Mouse (Mus musculus) NIH3T3 (cell line): Measurements from ENCODE around the gene Slc17a7.
A peak's percentile ranks its signal among the peaks of the same experiment; 100 is the strongest.
"Not testable (repeated sequence)": the region's sequence is repeated elsewhere in the genome, so short reads cannot be mapped to it uniquely, and the experiment has no call there.

ENCODE experiments used
- DNase-seq: peaks from one replicate; pipeline ENCODE4 v3.0.0-alpha.2; 2012; ENCODE audit warnings: low read depth

Slc17a7 gene

DNA sequence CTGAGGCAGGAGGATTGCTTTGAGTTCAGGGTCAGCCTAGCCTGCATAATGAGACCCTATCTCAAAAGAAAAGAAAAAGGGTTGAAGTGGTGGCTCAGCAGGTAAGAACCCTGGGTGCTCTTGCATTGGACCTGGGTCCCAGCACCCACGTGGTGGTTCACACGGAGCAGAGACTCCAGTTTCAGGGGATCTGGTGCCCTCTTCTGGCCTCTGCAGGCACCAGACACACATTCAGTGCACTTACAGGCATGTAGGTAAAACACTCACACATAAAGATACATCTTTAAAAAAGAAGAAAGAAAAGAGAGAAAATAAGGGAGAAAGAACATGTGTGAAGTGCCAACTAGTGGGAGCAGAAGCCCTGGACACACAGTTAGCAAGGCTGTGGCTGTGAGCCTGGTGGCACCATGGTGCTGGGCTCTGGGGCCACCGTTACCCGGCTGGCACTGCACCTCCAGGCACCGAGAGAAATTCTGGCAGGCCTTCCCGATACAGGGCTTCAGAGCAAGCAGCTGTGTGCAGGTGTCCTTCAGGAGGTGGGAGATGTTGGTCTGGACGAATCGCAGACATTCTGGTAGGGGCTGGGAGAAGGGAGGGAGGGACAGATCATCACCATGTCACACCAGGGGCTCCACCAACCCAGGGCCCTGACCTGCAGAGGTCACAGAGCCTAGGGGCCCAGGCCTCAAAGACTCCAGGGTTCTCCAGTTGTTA lies 30.1 kb upstream of the Slc17a7 start:
- no peak for DNase-seq

DNA sequence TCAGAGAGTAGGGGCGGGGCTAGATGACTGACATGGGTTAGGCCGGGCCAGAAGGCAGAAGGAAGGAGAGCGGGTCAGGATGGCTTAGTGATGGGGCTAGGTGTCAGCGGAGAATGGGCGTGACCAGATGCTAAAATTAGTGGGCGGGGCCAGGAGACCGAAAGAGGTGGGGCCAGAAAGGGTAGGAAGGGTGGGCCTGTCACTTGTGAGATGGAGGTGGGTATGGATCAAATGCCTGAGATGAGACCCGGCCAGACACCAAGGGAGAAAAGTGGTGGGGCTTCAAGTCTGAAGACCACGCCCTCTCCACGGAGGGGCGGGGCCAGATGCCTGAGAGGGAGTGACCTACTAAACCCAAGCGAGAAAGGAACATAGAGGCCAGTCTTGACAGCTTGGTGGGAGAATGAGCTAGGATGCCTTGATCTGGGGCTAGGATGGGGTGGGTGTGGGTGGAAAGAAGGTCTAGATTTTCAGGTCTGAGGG lies 29.2 kb upstream of the Slc17a7 start:
- DNase-seq, result peak; percentile 68

DNA sequence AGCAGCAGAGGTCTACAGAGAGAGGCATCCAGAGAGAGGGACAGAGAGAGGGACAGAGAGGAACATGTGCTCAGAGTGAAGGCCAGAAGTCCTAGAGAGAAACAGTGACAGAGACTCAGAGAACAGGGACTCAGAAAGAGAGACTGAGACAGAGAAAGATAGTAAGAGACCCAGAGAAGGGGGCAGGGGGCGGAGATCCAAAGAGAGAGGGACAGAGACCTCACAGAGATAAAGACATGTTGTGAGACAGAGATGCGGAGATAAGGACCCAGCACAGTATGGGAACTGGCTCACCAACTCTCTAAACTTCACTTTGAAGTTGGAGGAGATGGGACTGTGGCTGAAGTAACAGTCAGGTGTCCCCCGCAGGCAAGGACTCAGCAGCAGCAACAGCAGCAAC lies 28.4 kb upstream of the Slc17a7 start:
- DNase-seq, result no peak

DNA sequence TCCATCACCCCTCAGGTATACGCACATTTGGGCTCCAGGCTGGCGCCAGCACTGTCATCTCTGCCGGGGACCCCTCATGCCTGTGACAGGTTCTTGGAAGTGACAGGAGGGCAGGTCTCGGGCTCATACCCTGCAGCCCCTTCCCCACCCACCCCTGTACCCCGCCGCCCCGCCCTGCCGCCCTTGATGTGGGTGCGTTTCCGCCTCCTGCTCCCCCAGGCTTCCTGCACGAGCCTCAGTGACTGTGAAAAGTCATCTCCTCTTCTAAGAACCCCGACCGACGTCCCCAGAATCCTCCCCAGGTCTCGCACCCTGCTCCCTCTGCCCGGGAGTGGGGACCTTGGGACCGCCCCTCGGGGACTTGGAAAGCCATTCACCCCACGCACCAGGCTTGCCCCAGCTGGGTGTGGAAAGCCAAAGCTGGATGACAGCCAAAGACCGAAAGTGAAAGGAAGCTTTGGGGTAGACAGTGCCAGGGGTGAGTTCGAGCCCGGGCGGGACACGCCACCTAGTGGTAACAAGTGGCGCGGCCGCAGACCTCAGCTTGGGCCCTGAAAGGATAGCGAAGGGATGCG lies 27.7 kb upstream of the Slc17a7 start, which contains the start of the genes Gm45713 and Flt3l:
TSS of gene Gm45713 (minus strand) at position 239 of the 575 bp plus-strand sequence.
TSS of gene Flt3l (minus strand) at position 440 of the 575 bp plus-strand sequence.
- peak; percentile 97 for DNase-seq

DNA sequence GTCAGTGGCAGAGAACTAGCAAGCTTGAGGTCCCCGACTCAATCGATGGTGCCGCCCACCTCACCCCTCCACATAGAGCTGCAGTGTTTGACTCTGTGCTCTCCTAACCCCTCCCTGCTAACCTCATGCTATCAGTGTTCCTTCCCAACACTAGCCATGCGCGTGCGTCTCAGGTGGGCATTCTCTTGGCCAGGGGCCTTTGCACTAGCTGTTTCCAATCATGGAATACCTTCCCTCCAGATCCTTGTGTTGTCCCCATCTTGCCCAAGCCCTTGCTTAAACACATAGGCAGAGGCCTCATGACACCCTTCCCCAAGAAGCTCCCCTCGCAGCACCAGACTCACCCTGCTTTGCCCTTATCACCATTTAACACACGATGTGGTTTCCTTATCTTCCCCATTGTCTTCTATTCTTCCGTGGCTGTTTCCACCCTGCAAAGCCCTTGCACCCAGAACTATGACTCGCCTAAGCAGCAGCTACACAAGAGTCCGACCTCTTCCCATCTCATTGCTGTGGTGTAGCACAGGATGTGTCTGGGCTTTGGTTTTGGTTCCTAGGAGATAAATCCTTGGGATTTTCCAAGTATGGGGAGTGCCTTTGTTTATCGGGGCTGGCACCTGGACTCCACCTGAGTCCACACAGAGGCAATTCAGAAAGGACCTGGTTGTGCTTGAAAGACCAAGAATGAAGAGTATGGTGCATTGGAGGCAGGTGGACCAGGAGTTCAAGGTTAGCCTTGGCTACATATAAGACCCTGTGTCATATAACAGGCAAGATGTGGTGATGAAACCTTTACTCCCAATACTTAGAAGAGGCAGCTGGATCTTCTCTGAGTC lies 26.4 kb upstream of the Slc17a7 start:
- no peak for DNase-seq

DNA sequence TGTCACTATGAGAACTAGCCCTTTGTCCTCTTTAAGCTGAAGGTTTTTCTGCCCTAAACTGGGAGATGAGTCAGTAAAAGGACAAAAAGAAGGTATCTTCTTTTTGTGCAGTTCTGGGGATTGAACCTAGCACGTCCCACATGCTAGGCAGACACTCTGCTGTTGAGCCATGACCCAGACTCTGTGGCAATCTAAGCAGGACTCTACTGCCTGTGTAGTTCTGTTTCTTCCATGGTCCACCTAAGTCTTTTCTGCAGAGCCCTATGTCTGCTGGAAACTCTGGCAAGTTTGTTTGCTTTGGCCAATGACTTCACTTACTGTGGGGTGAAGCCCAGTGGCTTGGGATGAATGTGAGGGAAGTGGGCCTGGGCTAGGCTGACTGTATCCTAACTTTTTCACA lies 25.3 kb upstream of the Slc17a7 start:
- no peak for DNase-seq

DNA sequence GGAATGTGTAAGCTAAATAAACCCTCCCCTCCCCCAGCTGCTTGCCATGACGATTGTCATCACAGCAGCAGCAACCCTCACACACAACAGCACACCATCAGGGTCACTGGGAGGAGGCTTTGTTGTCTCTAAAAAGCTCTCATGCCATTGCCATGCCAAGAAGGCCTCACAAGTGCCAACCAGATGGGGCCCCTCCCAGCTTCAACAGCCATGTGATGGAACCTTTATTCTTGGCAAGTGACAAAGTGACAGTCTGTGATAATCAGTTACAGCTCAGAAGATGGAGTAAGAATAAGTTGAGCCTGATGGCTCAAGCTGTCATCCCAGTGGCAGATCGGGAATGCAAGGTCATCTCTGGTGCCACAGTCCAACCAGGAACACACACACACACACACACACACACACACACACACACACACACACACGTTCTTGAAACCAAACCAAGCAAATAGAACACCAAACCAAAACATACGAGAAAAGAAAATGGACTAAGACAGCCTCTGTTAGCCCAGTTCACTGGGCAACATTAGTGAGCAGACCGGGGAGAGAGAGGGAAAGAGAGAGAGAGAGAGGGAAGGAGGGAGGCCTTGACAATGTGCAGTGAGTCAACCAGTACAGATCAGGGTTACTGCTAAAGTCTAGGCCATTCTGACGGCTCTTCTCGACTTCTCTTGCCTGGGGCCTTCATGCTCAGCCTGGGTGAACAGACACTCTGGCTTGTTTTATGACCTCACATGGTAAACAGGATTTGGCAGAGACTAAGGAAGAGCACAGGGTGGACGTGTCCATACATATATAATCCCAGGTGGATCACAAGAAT lies 23.6 kb upstream of the Slc17a7 start:
- no peak for DNase-seq

DNA sequence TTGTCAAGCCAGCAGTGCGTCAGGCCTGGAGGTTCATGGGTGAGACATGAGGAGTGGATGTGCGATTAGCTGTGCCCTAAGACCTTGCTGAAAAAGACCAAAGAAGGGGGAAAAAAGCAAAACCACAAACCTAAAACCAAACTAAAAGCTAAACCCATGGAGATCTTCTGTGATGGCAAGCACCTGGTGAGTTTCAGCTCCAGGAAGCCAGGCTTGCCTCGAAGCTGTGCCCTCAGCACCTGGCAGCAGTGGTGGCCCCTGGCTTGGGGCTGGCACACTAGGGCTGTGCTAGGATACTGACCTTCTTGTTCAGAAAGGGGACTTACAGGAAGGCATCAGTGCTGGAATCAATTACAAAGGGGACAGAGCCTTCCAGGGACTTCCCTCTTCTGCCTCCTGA lies 22.4 kb upstream of the Slc17a7 start:
- no peak for DNase-seq

DNA sequence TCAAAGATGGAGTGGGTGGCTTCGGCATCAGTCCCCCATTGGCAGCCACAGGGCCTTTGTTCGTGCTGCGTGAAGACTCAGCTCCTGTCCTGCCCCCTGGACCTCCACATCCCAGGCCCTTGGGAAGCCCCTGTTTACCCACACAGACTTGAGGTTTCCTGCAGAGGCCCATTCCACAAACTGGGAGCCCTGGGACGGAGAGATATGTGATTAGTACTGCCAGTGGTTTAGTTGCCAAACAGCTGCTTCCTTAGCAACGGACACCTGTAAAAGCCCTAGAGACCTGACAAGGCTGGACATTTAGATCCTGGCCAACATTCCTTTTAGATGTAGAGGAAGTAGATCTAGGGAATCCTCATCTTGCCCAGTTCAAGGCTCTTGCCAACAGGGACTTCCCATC lies 21.8 kb upstream of the Slc17a7 start:
- no peak for DNase-seq

DNA sequence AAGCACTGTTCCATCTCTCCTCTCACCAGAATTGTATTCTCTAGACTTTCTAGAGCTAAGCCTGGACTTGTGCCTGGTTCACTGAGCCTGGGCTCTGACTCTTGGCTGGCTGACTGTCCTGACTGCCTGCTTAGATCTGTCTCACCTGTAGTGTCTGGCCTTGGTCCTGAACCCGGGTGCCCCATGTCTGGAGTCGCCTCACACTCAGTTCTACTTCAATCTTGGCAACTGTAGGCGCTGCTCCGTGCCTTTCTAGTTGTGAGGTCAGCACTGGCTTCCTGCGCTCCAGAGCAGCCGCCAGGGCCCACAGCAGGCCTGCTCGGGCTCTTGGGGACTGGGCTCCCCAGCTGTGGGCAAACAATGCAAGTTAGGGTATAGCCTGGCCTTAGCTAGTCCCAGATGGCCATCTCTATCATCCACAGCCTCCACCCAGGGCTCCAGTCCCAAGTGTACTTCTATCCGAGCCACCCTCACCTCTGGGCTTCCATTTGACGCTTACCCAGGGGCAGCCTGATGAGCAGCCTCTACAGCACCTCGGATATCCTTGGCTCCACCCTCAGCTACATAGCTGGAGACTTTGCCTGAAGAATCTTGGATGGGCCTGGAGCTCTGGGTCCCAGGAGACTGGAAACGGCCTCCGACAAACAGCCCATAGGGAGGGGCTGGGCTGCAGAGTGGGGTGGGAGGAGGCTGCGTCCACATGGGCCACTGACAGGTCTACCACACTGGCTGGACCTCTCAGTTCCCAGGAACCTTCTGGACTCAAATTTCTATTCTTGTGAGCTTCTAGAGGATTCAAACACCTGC lies 19.2 kb upstream of the Slc17a7 start:
- DNase-seq, result no peak

DNA sequence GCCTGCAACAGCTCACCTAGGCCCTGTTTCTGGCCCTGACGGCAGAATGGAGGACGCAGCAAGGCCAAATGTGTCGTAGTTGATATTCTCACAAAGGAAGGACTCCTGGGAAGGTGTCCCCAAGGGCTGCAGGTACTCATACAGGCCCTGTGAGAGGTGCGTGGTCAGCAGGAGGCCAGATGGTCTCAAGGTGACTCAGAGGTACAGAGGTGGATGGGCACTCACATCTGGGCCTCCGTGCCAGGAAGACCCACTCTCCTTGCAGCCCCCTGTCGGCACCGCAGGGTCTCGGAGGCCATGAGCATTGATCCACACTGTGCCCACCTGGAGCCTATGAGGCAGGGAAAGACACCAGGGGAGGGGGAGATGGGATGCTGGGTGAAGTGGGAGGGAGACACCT lies 18.3 kb upstream of the Slc17a7 start:
- no peak for DNase-seq

DNA sequence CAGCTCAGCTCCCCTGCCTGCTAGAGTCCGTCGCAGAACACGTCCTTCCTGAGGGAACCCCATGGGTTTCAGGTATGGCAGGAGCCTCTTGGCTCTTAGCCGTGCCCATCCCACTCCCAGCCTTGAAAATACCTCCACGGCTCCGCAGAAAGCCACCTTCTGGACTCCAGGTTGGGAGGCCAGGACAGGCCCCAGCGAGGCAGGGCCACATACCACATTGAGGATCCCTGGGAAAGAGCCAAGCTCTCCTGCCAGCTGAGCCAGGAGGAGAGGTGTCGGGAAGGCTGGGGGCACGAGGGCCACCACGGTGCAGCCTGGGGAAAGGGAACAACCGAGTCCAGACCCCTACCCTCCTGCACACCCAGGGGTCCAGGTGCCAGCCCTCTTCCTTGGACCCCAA lies 16.5 kb upstream of the Slc17a7 start:
- no peak for DNase-seq

DNA sequence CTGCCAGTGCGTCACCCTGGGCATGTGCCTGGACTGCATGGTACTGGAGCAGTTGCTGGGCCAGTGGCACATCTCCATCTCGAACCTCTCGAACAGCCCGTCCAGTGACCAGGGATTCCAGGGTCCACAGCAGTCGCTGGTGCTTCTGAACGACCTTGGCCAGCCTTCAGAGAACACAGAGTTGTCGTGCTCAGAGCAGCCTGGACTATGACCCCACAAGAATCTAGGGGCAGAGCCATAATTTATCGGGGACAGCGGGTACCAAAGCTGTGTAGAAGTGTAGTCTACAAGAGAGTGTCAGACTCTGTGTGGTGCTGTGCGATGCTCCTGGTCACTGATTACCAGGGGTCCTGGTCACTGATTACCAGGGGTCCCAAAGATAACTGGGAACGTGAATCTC lies 15.8 kb upstream of the Slc17a7 start:
- DNase-seq, result no peak

DNA sequence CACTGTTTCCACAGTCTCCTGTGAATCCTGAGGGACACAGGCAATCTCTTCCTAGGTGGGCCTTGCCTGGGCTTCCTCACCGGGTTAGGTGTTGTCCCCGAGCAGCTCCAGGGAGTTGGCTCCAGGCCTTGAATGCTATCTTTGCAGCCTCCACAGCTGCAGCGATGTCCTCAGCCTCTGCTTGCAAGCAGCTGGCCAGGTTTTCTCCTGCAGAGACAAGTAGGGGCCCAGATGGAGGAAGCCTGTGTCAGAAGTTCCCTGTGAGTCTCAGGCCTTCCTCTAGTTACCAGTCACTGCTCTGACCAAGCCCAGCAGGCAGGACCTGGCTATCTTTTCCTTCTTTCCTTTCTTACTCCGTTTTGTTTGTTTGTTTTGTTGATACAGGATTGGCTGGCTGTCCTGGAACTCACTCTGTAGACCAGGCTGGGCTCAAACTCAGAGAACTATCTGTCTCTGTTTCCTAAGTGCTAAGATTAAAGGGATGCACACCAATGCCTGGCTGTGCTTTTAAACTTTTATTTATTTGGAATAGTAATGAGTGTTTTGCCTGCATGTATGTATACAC lies 15.1 kb upstream of the Slc17a7 start:
- DNase-seq, result no peak

DNA sequence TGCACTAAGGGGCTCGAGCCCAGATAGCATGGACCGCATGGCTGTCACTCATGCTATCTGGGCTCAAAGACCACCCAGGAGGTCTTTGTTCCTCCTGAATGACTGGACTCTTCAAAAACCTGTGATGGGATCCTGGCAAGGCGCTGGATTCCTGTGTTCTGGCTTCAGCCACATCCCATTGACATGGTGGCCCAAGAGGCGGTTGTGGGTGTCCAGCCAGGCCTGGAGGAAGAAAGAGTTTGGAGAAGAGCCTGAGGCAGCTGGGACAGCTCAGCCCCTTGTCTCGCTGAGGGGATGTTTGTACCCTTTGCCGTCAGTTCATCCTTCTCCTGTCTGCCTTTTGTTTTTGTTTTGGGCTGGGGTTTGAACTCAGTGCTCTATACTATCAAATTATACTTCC lies 14.2 kb upstream of the Slc17a7 start:
- no peak for DNase-seq

DNA sequence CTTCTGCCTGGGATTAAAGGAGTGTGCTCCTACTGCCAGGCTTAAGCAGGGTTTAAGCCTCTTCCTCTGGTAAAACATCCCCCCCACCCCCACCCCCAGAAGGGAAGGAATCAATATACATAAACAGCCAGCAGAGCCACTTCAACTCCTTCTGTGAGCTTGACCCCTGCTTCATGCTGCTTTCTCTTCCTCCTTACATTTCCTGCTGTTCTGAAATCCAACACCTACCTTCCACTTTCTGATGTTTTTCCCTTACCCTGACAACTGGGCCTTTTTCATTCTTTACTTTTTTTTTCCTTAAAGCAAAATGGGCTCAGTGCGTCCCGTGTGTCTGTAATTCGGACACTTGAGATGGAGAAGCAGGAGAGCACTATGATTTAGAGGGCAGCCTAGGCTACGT lies 13.4 kb upstream of the Slc17a7 start:
- DNase-seq, result no peak

DNA sequence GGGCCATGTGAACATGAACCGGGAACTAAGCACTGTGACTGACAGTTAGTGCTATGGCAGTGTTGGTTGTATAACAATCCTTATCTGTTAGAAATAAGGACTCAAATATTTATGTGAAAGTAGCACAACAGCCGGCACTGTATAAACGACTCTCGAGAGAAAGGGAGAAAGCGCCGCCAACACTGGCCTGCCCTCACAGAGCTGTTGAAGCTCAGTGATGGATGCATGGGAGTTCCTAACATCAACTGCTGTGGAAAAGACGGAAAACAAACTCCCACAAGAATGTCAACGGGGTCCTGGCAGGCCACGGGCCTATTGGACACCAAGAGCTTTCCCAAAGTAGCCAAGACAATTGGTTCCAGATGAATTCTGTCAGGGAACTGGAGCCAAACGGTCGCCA lies 12.4 kb upstream of the Slc17a7 start:
- DNase-seq, result peak; percentile 78

DNA sequence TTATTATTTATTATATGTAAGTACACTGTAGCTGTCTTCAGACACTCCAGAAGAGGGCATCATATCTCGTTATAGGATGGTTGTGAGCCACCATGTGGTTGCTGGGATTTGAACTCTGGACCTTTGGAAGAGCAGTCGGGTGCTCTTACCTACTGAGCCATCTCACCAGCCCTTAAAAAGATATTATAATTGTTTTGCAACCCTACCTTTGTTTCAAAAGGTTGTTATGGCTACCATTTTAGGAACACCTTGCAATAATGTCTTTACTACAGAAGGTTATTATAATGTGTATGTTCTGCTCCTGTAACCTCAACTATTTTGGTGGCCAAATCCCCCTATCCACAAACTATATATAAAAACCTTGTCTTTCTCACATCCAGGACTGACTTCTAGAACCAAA lies 10.7 kb upstream of the Slc17a7 start:
- not testable (repeated sequence) for DNase-seq

DNA sequence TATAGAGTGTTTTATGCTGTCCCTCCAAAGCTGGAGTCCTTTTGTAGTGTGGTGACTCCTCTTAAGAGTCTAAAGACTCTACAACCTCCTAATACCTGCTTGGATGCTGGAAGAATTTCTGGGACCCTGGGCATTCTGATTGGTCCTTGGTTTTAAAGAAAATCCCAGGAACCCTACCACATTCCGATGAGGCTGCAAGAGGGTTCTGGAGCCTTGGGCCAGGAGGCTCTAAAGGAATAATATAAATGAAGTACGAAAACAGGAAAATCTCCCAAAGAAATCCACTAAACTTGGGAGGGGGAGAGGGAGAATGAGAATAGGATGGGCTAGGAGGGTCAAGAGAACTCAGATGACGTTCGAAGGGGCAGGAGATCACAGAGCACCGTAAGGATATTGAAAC lies 10.2 kb upstream of the Slc17a7 start:
- DNase-seq, result peak; percentile 47

DNA sequence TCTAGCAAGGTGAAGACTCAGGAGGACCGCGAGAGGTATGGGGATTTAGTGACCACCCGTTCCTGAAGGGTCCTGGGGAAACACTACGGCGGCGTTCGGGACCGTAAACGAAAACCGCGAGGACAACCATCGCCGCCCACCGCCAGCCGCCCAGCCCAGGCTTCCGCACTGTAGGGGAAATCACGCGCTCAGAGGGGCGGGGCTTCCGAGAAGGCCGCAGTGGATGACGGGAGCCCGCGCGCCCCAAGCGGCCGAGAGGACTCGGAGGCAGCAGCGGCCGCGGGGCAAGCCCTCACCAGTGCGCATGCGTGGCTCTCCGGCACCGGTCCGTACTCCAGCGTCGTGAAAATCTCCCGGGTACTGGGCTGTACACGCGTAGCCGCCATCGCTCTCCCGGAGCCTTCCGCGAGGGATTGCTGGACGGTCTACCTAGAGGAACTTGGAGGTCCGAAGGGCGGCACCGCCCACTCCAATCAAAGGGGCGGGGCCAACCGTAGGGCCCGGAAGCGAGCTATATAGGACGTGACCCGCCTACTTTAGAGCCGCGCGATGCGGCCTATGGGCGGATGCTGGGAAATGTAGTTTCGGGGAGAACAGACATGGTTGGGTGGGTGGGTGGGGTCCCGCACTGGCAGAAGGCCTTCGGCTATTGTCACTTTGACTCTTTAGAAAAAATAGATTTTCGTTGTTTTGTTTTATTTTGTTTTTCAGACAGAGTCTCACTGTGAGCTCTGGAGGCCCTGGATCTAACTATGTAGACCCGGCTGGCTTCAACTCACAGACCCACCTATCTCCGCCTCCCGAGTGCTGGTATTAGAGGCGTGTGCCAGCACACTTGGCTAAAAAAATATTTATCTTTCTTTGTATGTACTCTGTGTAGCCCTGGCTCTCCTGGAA lies 9.4 kb upstream of the Slc17a7 start, which contains the start of the genes Pih1d1 and Aldh16a1:
TSS of gene Pih1d1 (plus strand) at position 208 of the 897 bp plus-strand sequence.
TSS of gene Aldh16a1 (minus strand) at position 489 of the 897 bp plus-strand sequence.
- peak; percentile 98 for DNase-seq
